Mouse (Mus musculus) G1E (cell line): ENCODE results near the gene Fam166a.

Experiments used
- CTCF ChIP-seq: IDR thresholded peaks from 2 replicates; pipeline ENCODE4 v1.5.1; 2012; ENCODE audit warnings: low read depth, low read length, inconsistent platforms, mixed read lengths
- GATA1 ChIP-seq: IDR thresholded peaks from 2 replicates; pipeline ENCODE4 v1.6.1; 2012; ENCODE audit warnings: borderline replicate concordance, low read length, inconsistent platforms, mixed read lengths

- TF ChIP-seq CTCF (no peak), GATA1 (no peak)
Observed at GRCm38 (mm10) chr2:25194006-25194405, 24.5 kb upstream of the Fam166a start.
